Mouse (Mus musculus): ENCODE measurements at regions not wholly inside any gene's neighbourhood (a gene's known extent, or its start where the extent isn't known, plus 50 kb on each side); places are given as distances from the start of the nearest gene placed in this dataset.

GRCm38 (mm10) chr13:83737826-83738527 lies 234.1 kb downstream of the Mef2c start:
- TF ChIP-seq CTCF (IDR thresholded peaks at IDR 0.05; ENCODE audit: low read depth, low read length) (no peak), POLR2A (IDR thresholded peaks at IDR 0.05; ENCODE audit: insufficient read depth, low read length) (no peak), EP300 (IDR thresholded peaks at IDR 0.05; ENCODE audit: insufficient read depth, low read depth, low read length) (no peak)

All from ES-Bruce4 (cell line).